Mouse (Mus musculus) liver, postnatal 0 days (tissue): ENCODE results near the gene Apol11b. TPM values are rescaled to one million over a fixed set of nuclear protein-coding genes. Genes with fewer than 3 reads are reported as not detected.
"Not testable (repeated sequence)": the region's sequence is repeated elsewhere in the genome, so short reads cannot be mapped to it uniquely, and the experiment has no call there.

ENCODE experiments used
- ATAC-seq: fragments of 200-750 bp; cut with Nextera tagmentation; 2 replicates; pipeline ENCODE4 v1.8.0; 2017; ENCODE audit warnings: mild to moderate bottlenecking, moderate library complexity
- DNase-seq: peaks from one replicate; pipeline ENCODE4 v3.0.0-alpha.2; 2016
- H3K27ac ChIP-seq: fragments of 300-500 bp; sonication (generic); 2 replicates; pipeline ENCODE4 v1.5.1; 2014; ENCODE audit warnings: antibody characterized with exemption, moderate library complexity, mild to moderate bottlenecking, low read depth
- H3K27me3 ChIP-seq: fragments of 300-500 bp; sonication (generic); 2 replicates; pipeline ENCODE4 v1.6.1; 2014; ENCODE audit warnings: low read length, control low read depth, mixed read lengths; ENCODE audit not compliant: insufficient read depth
- H3K36me3 ChIP-seq: fragments of 300-500 bp; sonication (generic); replicated peaks from 2 replicates; pipeline ENCODE4 v1.6.1; 2014; ENCODE audit warnings: mild to moderate bottlenecking, control low read depth, low read length, moderate library complexity, mixed read lengths; ENCODE audit not compliant: insufficient read depth
- H3K4me1 ChIP-seq: fragments of 300-500 bp; sonication (generic); 2 replicates; pipeline ENCODE4 v1.6.1; 2014; ENCODE audit warnings: antibody characterized with exemption, mild to moderate bottlenecking, control low read depth; ENCODE audit not compliant: insufficient read depth
- H3K4me2 ChIP-seq: fragments of 300-500 bp; sonication (generic); 2 replicates; pipeline ENCODE4 v1.6.1; 2014; ENCODE audit warnings: low read depth, mild to moderate bottlenecking, low read length, moderate library complexity, mixed read lengths
- H3K4me3 ChIP-seq: fragments of 300-500 bp; sonication (generic); 2 replicates; pipeline ENCODE4 v1.5.1; 2014; ENCODE audit warnings: low read depth, low read length
- H3K9ac ChIP-seq: fragments of 300-500 bp; sonication (generic); replicated peaks from 2 replicates; pipeline ENCODE4 v1.6.1; 2014; ENCODE audit warnings: mild to moderate bottlenecking, moderate library complexity
- H3K9me3 ChIP-seq: fragments of 300-500 bp; sonication (generic); 2 replicates; pipeline ENCODE4 v1.6.1; 2016; ENCODE audit warnings: mild to moderate bottlenecking, control low read depth, low read length, mixed read lengths
- CTCF ChIP-seq: sonication (generic); IDR thresholded peaks from 2 replicates; pipeline ENCODE4 v1.5.1; 2016; ENCODE audit warnings: antibody characterized with exemption, low read depth
- WGBS: fragments of 180-500 bp; shearing (Covaris S2); extraction: QIAGEN DNeasy Blood & Tissue Kit; methylation state at CpG from one replicate; pipeline ENCODE4 v1.1.7; 2014; ENCODE audit not compliant: insufficient replicate concordance; 5-methylcytosine and 5-hydroxymethylcytosine counted together
- polyA plus RNA-seq: library from polyadenylated mRNA; unstranded; fragments of >200 nt; fragmentation: Nextera tagmentation; extraction: Ambion mirVana; gene quantifications from 2 replicates; pipeline ENCODE4 v1.2.1, GENCODE M21; 2015

The Apol11b gene
- 2.3 and 2.7 TPM in 2 replicates for polyA plus RNA-seq

- H3K27ac ChIP-seq, H3K9me3 ChIP-seq, H3K9ac ChIP-seq, H3K4me1 ChIP-seq, H3K4me2 ChIP-seq, H3K27me3 ChIP-seq, H3K36me3 ChIP-seq, DNase-seq, ATAC-seq, H3K4me3 ChIP-seq: not testable (repeated sequence)
- WGBS: 57% methylated on average over 2 of the region's 2 CpGs
These were observed at the start of gene Apol11b for GRCm38 (mm10) chr15:77643176-77643575. Gene Apol11b, minus strand, starts transcription at chr15:77643286.

GRCm38 (mm10) chr15:77691532-77692311, 48.6 kb upstream of the Apol11b start:
- WGBS: 9% methylated on average over 19 of the region's 20 CpGs
- not testable (repeated sequence) for H3K27me3 ChIP-seq, ATAC-seq, H3K9me3 ChIP-seq, DNase-seq, H3K4me2 ChIP-seq, H3K4me1 ChIP-seq, H3K27ac ChIP-seq, H3K4me3 ChIP-seq, H3K36me3 ChIP-seq, H3K9ac ChIP-seq

- peak; percentile 28 for DNase-seq
- TF ChIP-seq CTCF: peak; percentile 65
- H3K36me3 ChIP-seq, H3K9me3 ChIP-seq, H3K4me1 ChIP-seq, ATAC-seq, H3K4me2 ChIP-seq, H3K27ac ChIP-seq, H3K27me3 ChIP-seq, H3K9ac ChIP-seq, H3K4me3 ChIP-seq: not testable (repeated sequence)
- 6% methylated on average over 8 of the region's 11 CpGs for WGBS
These were observed 40.9 kb upstream of the Apol11b start for GRCm38 (mm10) chr15:77683944-77684343.

GRCm38 (mm10) chr15:77674081-77674480, 31.0 kb upstream of the Apol11b start:
- H3K27ac ChIP-seq, H3K4me1 ChIP-seq, H3K9ac ChIP-seq, H3K9me3 ChIP-seq, H3K4me3 ChIP-seq, H3K4me2 ChIP-seq, H3K36me3 ChIP-seq, H3K27me3 ChIP-seq, ATAC-seq, DNase-seq: not testable (repeated sequence)
- 56% methylated on average over 1 of the region's 1 CpGs for WGBS

- not testable (repeated sequence) for H3K4me3 ChIP-seq, H3K4me1 ChIP-seq, H3K27me3 ChIP-seq, H3K27ac ChIP-seq, H3K9ac ChIP-seq, H3K36me3 ChIP-seq, DNase-seq, ATAC-seq, H3K4me2 ChIP-seq, H3K9me3 ChIP-seq
- WGBS: 63% methylated on average over 2 of the region's 2 CpGs
These were observed 18.8 kb upstream of the Apol11b start for GRCm38 (mm10) chr15:77661841-77662240.

GRCm38 (mm10) chr15:77659773-77660172, 16.7 kb upstream of the Apol11b start:
- H3K4me3 ChIP-seq, H3K27me3 ChIP-seq, DNase-seq, H3K4me1 ChIP-seq, H3K27ac ChIP-seq, ATAC-seq, H3K9me3 ChIP-seq, H3K4me2 ChIP-seq, H3K9ac ChIP-seq, H3K36me3 ChIP-seq: not testable (repeated sequence)
- WGBS: 44% methylated on average over 1 of the region's 1 CpGs

GRCm38 (mm10) chr15:77651143-77651542, 8.1 kb upstream of the Apol11b start:
- H3K4me3 ChIP-seq, DNase-seq, H3K4me2 ChIP-seq, H3K9ac ChIP-seq, H3K27me3 ChIP-seq, ATAC-seq, H3K36me3 ChIP-seq, H3K9me3 ChIP-seq, H3K4me1 ChIP-seq, H3K27ac ChIP-seq: not testable (repeated sequence)

- not testable (repeated sequence) for H3K4me1 ChIP-seq, H3K36me3 ChIP-seq, ATAC-seq, H3K27me3 ChIP-seq, DNase-seq, H3K27ac ChIP-seq, H3K4me2 ChIP-seq, H3K9me3 ChIP-seq, H3K4me3 ChIP-seq, H3K9ac ChIP-seq
- 55% methylated on average over 3 of the region's 3 CpGs for WGBS
These were observed 13.3 kb downstream of the Apol11b start for GRCm38 (mm10) chr15:77629822-77630221.
